Mouse (Mus musculus) small intestine, adult 2 months (tissue): Measurements from ENCODE around the gene Atf3.

Experiments used
- CTCF ChIP-seq: fragments of 200-500 bp; IDR thresholded peaks from 2 replicates; pipeline ENCODE4 v1.5.1; 2012; ENCODE audit warnings: low read depth, mild to moderate bottlenecking, control low read depth, inconsistent platforms, low read length, moderate library complexity, mixed read lengths; ENCODE audit not compliant: insufficient replicate concordance, insufficient read length; ENCODE audit errors: extremely low read depth
- POLR2A ChIP-seq: fragments of 200-500 bp; IDR thresholded peaks from 2 replicates; pipeline ENCODE4 v1.6.1; 2012; ENCODE audit warnings: low read depth, mild to moderate bottlenecking, control low read depth, inconsistent platforms, low read length, moderate library complexity

GRCm38 (mm10) chr1:191132240-191132639 lies 85.6 kb downstream of the Atf3 start:
- TF ChIP-seq POLR2A (no peak), CTCF (no peak)
